Mouse (Mus musculus) liver, postnatal 0 days (tissue): ENCODE measurements around the gene Gna11.

Source experiments
- CTCF ChIP-seq: sonication (generic); IDR thresholded peaks from 2 replicates; pipeline ENCODE4 v1.5.1; 2016; ENCODE audit warnings: antibody characterized with exemption, low read depth
- EP300 ChIP-seq: IDR thresholded peaks from 2 replicates; pipeline ENCODE4 v1.6.1; 2016; ENCODE audit warnings: antibody characterized with exemption, low read depth, mild to moderate bottlenecking

GRCm38 (mm10) chr10:81493601-81494220 lies 51.3 kb downstream of the Gna11 start:
- no peak for TF ChIP-seq EP300
- TF ChIP-seq CTCF, result peak; percentile 65
